Mouse (Mus musculus) v-Abl transformed pro-B cells (cell line): ENCODE measurements around the gene Slc17a9.

Source experiments
- in situ Hi-C, 2 experiments: fragments of 400-800 bp; cut with MboI; formaldehyde crosslinking; loops; one replicate each; pipeline ENCODE4 v1.15.1; 2025; ENCODE audit not compliant: unreplicated experiment in 2 of 2

Slc17a9 gene

GRCm38 (mm10) chr2:180788843-180789242 is 63.8 kb downstream of the Slc17a9 start:
- in situ Hi-C loops: loop anchor here (5.0 to 10.0 kb wide), 2 partner anchors 273 to 504 kb away; partner anchors contain the start of gene Rbbp8nl (in 1 of the 2)

- in situ Hi-C loops: no loop called here
Observed at GRCm38 (mm10) chr2:180791674-180792073, 66.6 kb downstream of the Slc17a9 start.
